Mouse (Mus musculus) brown adipose tissue, adult 24 weeks (tissue): ENCODE measurements around the gene Dab1. TPM values are rescaled to one million over a fixed set of nuclear protein-coding genes. Genes with fewer than 3 reads are reported as not detected.

Source experiments
- H3K27ac ChIP-seq: fragments of 200-500 bp; replicated peaks from 2 replicates; pipeline ENCODE4 v1.5.1; 2012; ENCODE audit warnings: low read depth, mild to moderate bottlenecking, low read length
- H3K4me1 ChIP-seq: fragments of 200-500 bp; 2 replicates; pipeline ENCODE4 v1.6.1; 2012; ENCODE audit warnings: low read length, mixed read lengths; ENCODE audit not compliant: control insufficient read depth, insufficient read depth, insufficient read length
- H3K4me3 ChIP-seq: fragments of 200-500 bp; 2 replicates; pipeline ENCODE4 v1.5.1; 2012; ENCODE audit warnings: low read depth, mild to moderate bottlenecking, low read length, moderate library complexity; ENCODE audit not compliant: insufficient read depth
- polyA plus RNA-seq: library from polyadenylated mRNA; stranded (reverse); fragments of >200 nt; gene quantifications from 2 replicates; pipeline ENCODE4 v1.2.4, GENCODE M21; 2012; ENCODE audit not compliant: missing spikeins, insufficient read depth, insufficient read length

Gene Dab1
- polyA plus RNA-seq, 1 experiment = not detected

- H3K4me1 ChIP-seq = no peaks in the 10 kb centered on the region
- H3K4me3 ChIP-seq = no peak overlapping the region
- H3K27ac ChIP-seq = no peak overlapping the region
Observed at GRCm38 (mm10) chr4:103839541-103839940, 220.4 kb downstream of the Dab1 start.

GRCm38 (mm10) chr4:103841126-103841525, 222.0 kb downstream of the Dab1 start:
- no peaks in the 10 kb centered on the region for H3K4me1 ChIP-seq
- no peak overlapping the region for H3K27ac ChIP-seq
- no peak overlapping the region for H3K4me3 ChIP-seq

DNA sequence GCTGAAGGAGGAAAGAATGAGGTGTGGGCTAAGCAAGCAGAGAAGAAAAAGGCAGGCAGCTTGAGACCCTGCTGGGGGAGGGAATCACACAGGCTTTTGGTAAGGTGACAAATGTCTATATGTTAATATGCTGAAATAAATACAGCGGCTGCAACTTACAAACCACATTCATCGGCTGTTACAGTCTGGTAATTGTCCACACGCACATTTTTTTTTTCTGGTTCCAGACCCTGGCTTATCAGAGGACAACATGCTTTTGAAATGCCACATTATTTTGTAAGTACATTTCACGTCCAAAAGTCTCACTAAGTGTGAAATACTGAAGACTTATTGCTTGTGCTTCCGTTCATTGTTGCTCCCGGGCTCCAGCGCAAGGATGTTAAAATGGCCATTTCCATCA, 225.5 kb downstream of the Dab1 start:
- H3K4me3 ChIP-seq = no peak overlapping the region
- H3K27ac ChIP-seq = no peak overlapping the region
- H3K4me1 ChIP-seq = no peaks in the 10 kb centered on the region

DNA sequence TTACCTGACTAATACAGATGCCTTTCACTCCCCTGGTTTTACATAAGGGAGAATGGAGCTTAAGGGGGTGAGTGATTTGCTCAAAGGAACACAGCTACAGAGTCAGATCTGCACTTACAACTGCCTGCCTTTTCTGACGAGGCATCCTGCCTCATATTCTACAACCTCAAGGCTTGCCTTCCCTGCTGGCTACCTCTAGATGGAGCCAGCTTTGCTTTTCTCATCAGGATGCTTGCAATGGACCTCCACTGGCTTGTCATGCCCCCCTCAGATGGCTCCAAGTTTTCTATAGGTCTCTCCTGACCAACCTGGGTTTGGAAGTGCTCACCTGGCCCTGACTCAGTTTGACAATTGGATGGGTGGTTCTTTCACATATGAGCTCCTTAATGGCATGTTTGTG, 238.0 kb downstream of the Dab1 start:
- Histone ChIP-seq H3K27ac (no peak overlapping the region), H3K4me1 (no peaks in the 10 kb centered on the region), H3K4me3 (no peak overlapping the region)

DNA sequence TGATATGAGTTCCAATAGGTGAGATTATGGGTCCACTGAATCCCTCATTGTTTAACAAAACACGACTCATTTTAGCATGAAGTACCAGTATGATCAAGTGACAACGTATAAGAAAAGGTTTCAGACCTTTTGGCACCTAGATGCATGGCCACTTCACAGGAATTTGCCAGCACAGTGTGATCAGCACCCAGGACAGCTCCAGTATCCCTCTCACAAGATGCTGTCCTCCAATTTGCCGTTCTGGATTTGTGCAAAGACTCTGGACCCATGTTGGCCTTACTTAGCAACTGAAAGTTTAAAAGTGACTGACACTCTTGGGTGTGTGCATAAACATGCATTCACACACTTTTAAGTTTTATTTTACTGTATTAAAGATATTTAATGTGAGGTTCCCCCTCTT, 256.4 kb downstream of the Dab1 start:
- no peak overlapping the region for H3K27ac ChIP-seq
- no peaks in the 10 kb centered on the region for H3K4me1 ChIP-seq
- no peak overlapping the region for H3K4me3 ChIP-seq

- H3K27ac ChIP-seq = no peak overlapping the region
- H3K4me1 ChIP-seq = no peaks in the 10 kb centered on the region
- no peak overlapping the region for H3K4me3 ChIP-seq
Observed at GRCm38 (mm10) chr4:103878841-103879240, 259.7 kb downstream of the Dab1 start.

DNA sequence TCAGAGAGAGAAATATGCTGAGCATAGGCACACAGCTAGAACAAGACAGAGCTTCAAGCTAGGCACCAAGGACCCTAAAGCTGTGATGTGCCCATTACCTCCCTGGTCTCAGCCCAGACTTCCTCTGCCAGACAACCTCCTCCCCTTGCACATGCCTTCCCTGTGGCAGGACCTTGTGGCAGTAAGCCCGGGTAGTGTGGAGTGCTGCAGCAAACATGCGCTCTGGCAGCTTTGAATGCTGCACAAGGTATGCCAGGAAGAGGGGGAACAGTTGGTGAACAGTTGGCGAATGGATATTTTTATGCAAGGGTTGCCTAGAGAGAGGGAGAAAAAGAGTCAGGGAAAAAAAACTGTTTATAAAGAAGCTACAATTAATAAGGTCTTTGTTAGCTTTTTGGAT, 262.5 kb downstream of the Dab1 start:
- no peaks in the 10 kb centered on the region for H3K4me1 ChIP-seq
- H3K27ac ChIP-seq = no peak overlapping the region
- no peak overlapping the region for H3K4me3 ChIP-seq

DNA sequence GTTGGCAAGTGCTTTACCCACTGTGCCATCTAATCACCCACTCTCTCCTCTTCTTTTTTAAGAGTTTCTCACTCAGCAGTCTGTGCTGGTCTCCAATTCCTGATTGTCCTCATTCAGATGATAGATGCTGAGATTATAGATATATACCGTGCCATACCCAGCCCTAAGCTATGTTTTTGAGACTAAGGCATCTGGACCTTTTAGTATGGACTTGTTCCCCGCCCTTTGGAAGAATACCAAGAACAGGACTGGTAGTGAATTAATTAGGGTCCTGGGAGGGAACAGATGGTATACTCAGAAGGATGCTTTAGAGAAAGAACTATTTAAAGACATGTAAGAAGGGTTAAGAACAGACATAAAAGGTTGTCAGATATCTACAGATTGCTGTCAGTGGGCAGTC, 268.9 kb downstream of the Dab1 start:
- H3K4me1 ChIP-seq = no peaks in the 10 kb centered on the region
- H3K27ac ChIP-seq = no peak overlapping the region
- H3K4me3 ChIP-seq = no peak overlapping the region

- no peaks in the 10 kb centered on the region for H3K4me1 ChIP-seq
Observed at GRCm38 (mm10) chr4:103889110-103889509, 270.0 kb downstream of the Dab1 start.

GRCm38 (mm10) chr4:103896806-103897205, 277.6 kb downstream of the Dab1 start:
- Histone ChIP-seq H3K27ac (no peak overlapping the region), H3K4me3 (no peak overlapping the region), H3K4me1 (no peaks in the 10 kb centered on the region)

More at GRCm38 (mm10) chr4:103889110-103889509, 270.0 kb downstream of the Dab1 start:
- no peak overlapping the region for H3K27ac ChIP-seq
- H3K4me3 ChIP-seq = no peak overlapping the region

- Histone ChIP-seq H3K27ac (no peak overlapping the region), H3K4me3 (no peak overlapping the region), H3K4me1 (no peaks in the 10 kb centered on the region)
Observed at GRCm38 (mm10) chr4:103897702-103898101, 278.5 kb downstream of the Dab1 start.

- H3K4me1 ChIP-seq = no peaks in the 10 kb centered on the region
- H3K27ac ChIP-seq = no peak overlapping the region
- H3K4me3 ChIP-seq = no peak overlapping the region
Observed at GRCm38 (mm10) chr4:103911441-103911840, 292.3 kb downstream of the Dab1 start.

GRCm38 (mm10) chr4:103912071-103912470, 292.9 kb downstream of the Dab1 start:
- H3K4me3 ChIP-seq = no peak overlapping the region
- no peaks in the 10 kb centered on the region for H3K4me1 ChIP-seq
- H3K27ac ChIP-seq = no peak overlapping the region

DNA sequence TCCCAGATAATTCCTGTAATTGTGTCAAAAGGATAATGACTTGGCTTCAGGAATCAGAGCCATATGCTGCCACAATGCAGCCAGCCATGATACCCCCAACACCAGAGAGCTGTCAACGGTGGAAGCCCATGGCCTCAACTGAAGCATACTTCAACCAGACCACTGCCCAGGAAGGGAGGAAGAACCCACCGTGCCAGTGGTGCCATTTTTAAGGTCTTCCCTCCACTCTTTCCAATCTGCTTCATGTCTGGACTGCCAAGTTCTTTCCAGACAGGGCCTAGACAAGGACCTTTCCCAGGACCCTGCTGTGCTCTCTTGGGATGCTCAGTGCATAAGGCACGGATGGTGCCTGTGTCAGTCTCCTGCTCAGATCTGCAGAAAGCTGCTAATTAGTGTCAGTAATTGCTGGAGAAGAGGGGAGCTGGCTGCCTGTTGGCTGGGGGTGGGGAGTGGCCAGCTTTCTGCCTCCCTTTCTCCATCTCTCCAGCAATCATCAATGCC, 303.3 kb downstream of the Dab1 start:
- Histone ChIP-seq H3K27ac (no peak overlapping the region), H3K4me1 (no peaks in the 10 kb centered on the region), H3K4me3 (no peak overlapping the region)

DNA sequence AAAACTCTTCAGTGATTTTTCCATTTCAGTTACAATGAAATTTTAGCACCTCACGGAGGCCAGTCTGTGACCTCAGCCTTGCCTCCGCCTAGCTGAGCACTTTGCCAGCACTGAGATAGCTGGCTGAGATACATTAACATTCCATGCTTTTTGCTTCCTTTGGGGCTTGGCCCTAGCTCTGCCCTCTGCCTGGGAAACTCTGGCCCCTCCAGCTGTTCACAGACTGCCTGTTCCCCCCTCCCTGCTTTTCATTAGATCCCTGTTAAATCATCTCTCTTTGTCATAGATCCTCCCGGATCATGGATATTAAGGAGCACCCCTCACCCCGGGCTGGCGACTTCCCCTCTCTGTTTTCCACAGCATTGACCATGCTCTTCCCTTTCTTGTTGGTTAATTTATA, 307.5 kb downstream of the Dab1 start:
- H3K4me3 ChIP-seq = no peak overlapping the region
- no peaks in the 10 kb centered on the region for H3K4me1 ChIP-seq

GRCm38 (mm10) chr4:103929631-103930030, 310.5 kb downstream of the Dab1 start:
- Histone ChIP-seq H3K4me1 (no peaks in the 10 kb centered on the region), H3K4me3 (no peak overlapping the region), H3K27ac (no peak overlapping the region)

More for the DNA sequence above, 307.5 kb downstream of the Dab1 start:
- H3K27ac ChIP-seq = no peak overlapping the region

DNA sequence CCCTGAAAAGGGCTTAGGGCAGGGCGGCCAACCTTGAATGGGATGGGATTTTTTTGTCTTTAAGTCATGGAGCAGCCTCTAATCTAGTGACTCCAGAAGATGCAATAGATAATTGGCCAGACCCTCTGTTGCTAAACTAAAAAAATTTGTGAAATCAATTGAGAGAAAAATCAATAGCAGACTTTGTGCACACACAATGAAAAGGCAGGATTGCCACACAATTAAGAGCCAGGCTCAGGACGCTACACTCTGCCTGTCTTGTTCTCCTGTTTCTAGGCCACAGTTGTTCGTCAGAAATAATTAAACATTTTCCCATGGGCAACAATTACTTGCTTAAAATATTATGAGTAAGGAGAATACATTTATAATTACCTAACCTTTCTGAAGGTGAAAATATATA, 315.2 kb downstream of the Dab1 start:
- no peaks in the 10 kb centered on the region for H3K4me1 ChIP-seq
- H3K27ac ChIP-seq = no peak overlapping the region
- H3K4me3 ChIP-seq = no peak overlapping the region
